Mouse (Mus musculus) erythroid progenitor cell, adult 5-6 weeks (primary cell): Measurements from ENCODE around the gene Noc3l. TPM values are rescaled to one million over a fixed set of nuclear protein-coding genes. Genes with fewer than 3 reads are reported as not detected.
A peak's percentile ranks its signal among the peaks of the same experiment; 100 is the strongest.

Experiments
- ATAC-seq: replicated peaks from 2 replicates; pipeline ENCODE4 v1.8.0; 2016; ENCODE audit warnings: moderate number of reproducible peaks, mild to moderate bottlenecking, moderate TSS enrichment, inconsistent platforms; ENCODE audit not compliant: poor library complexity, low FRiP score, severe bottlenecking
- total RNA-seq, 2 experiments: library from RNA; stranded (forward) in 1 of 2; stranded (reverse) in 1 of 2; fragments of 150-400 nt in 1 of 2; fragments of 186-747, 209-891 nt in 1 of 2; gene quantifications; 2 replicates each; pipeline versions ENCODE4 v1.2.3 to v1.2.4; 2015 to 2017; ENCODE audit warnings: low replicate concordance in 2 of 2

The Noc3l gene
- total RNA-seq (2015; ENCODE audit: low replicate concordance) (4.0 and 8.0 TPM in 2 replicates), total RNA-seq (2017; ENCODE audit: low replicate concordance) (9.1 and 9.2 TPM in 2 replicates)

DNA sequence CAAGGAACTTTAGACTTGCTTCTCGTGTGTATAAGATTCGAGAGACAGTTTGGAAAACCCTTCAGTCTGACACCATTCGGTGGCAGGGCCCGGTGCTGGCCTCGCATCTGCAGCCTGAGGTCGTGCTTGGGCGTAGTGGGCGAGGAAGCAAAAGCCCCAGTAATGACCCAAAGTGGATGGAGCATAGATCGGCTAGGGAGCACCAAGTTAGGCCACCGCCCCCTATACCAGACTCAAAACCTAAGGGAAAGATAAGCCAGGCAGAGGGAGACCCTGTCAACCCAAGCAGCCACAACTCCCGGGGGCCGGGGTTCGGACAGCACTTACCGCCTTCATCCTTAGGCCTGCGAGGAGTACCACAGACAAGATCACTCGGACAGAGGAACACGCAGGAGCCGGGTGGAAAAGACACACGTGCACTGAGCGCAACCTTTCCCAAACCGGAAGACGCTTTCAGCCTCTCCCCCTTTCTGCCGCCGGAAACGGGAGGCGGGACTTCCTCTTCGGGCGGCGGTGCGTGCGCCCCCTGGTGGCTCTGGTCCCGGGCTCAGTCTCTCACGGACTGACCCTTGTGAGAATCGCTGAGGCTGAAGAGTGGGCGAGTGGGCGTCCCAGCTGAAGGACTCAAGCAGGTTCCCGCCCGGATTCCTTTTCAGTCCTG, at the start of gene Noc3l:
Noc3l (minus strand) TSS at position 472 of the 661 bp plus-strand sequence.
- peak; percentile 85 for ATAC-seq

DNA sequence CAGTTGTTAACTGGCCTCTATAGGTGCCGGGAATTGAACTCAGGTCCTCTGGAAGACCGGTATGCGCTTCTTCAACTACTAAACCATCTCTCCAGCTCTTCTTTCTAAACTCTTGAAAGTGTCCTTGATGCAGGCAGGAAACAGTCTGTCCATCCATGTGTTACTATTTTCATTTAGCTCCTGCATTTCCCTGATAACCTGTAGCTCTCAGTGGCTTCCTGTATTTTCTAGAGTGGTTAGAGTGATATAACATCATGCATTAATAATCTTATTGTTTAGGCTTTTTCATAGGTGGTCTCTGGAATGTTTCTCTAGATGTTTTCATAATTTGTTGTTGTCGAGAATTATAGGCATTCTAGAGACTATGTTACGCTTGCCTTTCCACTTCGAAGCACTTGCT, 43.5 kb upstream of the Noc3l start:
- ATAC-seq = no peak

DNA sequence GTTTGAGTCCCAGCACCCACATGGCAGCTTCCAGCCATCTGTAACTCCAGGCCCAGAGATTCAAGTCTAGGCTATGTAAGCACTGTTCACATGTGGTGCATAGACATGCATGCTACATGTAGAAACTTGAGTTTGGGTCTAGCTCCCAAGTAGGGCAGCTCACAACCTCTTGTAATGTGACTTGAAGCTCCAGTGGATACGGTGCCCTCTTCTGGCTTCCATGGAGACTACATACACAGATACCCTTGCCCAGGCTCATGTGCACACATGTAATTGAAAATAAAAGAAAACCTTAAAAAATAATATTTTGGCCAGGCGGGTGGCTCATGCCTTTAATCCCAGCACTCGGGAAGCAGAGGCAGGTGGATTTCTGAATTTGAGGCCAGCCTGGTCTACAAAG, 39.2 kb upstream of the Noc3l start:
- 0 out of 2 replicates have a peak, but pooled peaks have one; percentile 46 for ATAC-seq

DNA sequence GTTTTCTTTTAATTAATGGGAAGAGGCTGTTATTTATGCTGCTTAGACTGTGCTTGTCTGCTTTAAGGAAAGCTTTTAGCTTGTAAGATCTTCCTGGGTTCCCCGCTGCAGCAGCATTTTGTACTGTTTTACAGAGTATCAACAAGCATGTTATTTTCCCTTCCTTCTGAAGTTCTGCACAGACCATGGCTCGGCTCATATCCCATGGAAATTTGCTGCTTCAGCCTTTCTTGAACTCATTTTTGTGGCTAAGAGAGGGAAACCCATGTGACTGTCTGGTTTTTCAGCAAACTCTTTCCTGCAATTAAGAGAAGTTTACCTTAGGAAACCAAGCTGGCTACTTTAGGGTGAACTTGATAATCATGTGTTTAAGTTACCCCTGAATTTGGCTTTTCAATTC, 27.3 kb upstream of the Noc3l start:
- no peak for ATAC-seq

DNA sequence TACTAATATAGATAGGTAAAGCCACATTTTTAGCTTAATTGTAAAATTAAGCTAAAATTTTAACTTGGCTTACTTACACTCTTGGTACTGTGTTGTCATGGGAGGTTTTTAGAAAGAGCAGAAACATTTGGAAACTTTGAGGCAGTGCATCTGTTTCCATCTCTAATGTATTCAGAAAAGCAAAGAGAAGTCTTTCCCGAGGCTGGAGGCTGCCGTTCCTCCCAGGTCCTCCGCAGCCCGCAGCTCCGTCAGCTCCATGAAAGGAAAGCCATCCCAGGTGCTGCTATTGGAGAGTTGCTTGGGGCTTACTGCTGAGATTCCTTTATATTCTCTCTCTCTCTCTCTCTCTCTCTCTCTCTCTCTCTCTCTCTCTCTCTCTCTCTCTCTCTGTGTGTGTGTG, 25.8 kb upstream of the Noc3l start:
- no peak for ATAC-seq

DNA sequence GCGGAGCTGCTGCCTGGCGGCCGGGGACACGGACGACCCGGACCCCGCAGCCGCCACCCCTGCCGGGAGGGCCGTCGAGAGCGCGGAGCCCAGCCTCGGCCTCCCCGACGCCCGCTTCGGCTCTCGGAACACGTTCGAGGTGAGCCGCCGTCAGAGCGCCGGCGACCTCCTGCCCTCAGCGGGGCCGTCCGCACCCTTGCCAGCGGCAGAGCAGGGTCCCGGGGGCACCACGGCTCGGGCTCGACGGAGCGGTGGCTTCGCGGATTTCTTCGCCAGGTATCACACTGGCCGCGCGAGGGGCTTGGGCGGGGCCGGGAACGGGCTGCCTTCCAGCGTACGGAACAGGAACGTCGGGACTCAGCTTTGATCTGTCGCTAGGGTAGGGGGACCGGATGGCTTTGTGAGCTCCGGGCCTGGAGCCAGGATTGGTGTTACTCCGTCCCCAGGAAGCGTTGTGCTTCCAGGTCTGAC, 18.2 kb upstream of the Noc3l start:
- peak; percentile 37 for ATAC-seq

DNA sequence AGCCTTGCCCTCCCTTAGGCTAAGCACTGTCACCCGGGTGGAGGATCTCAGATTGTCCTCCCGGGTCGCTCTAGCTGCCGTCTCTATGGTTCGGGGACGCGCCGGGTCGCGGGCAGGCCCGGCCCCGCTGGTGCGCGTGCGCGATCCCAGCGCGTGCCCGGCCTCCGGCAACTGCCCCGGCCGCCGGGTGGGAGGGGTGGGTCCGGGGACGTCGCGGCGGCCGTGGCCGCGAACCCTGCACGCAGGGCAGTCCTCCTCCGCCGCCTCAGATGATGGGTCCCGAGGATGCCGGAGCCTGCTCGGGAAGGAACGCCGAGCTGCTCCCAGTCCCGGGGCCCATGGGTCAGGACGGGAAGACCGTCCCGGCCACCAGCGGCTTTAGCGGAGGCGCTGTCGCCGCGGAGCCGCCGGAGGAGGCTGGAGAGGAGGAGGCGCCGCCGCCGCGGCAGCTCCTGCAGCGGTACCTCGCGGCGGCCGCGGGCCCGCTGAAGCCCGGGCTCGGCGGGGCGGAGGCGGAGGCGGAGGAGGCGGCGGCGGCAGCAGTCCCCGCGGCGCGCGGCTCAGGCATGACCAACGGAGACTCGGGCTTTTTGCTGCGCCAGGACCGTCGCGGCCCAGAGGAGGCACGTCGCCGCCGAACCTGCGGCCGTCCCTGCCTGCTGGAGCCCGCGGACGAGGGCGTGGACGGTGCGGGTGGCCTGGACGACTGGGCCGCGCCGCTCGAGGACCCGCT, 17.6 kb upstream of the Noc3l start, which contains the start of gene Tbc1d12:
Tbc1d12 (plus strand) TSS at position 142 of the 733 bp plus-strand sequence.
- peak; percentile 92 for ATAC-seq

DNA sequence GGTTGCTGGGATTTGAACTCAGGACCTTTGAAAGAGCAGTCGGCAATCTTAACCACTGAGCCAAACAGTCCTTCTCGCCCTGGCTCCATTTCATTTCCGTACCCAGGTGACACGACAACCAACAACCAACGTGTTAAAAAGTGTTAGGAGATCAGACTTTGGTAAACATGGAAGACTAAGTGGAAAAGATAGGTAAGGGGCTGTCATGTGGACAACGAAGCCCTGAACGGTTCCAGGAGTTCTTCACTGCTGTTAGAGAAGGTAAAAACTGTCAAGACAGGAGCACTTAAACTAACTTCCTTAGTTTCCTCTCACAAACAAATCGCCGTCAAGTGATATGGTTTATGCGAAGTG, 17.0 kb upstream of the Noc3l start:
- ATAC-seq = no peak

DNA sequence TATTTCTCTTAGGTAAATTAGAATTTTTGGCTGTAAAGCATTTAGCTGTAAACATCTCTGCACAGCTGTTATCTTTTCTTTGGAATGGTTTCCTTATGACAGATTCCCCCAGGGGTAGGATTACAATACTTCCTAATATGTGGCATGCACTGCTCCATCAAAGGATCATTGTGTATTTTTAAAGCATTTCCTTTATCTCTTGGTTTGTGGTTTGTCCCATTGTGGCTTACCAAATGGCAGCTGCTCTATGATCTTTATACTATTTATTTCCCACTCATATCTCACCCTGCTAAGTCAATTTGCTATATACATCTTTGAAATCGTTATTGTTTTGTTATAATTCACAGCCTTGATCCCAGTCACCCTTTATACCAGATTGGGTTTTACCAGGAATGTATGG, 14.2 kb upstream of the Noc3l start:
- ATAC-seq = no peak

DNA sequence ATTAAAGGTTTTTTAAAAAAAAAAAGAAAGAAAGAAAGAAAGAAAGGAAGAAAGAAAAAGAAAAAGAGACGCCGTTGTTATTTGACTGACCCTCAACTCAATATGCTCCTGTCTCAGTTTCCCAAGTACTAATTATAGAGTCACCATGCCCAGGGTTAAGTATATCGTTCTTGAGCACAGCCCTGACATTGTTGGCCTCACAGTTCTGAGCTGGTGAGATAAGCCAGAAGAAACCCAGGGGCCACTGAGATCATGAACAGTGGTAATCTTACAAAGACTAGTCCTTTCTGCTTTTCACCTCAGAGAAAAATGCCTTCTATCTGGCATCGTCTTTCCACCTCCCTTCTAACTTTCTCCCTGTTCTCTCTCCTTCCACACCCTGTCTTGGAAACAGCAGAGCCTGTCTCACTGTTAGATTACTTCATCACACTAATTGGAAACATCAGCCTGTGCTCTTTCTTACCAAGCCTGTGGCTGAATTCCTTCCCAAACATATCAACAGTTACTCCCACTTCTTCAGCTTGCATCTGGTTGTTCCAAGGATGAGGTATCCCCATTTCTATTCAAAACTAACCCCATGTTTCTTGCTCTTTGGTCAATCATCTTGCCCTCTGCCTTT, 1.3 kb upstream of the Noc3l start:
- peak; percentile 82 for ATAC-seq

DNA sequence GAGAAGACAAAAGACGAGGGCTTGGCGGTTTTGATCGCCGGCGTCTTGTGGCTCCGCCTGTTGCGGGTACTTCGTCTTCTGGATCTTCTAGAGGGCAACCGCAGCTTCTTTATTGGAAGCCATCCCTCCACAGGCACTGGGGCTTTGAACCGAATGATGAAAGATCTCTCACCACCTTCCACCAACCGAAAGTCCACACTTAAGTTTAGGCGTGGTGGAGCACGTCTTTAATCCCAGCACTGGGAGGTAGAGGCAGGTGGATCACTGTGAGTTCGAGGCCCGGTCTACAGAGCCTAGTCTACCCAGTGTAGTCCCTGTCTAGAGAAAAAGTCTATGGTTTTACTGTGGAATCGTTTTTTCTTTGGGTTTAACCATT, 378 bp upstream of the Noc3l start:
- peak; percentile 40 for ATAC-seq

DNA sequence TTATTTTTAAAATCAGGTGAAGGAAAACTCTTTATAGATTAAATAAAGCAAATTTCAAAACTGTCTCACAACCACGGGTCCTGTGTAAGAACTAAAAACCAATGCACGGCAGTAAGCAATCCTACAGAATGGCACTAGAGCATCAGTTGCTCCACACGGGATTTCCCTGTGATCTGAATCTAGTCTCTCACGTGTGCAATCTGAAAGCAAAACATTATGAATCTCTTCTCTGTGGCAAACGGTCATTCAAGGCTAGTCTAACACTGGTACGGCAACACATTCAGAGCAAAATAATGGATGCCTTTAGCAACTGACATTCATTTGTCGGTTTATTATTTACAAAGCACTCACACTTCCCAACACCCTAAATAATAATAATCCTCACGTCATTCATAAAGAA, 846 bp downstream of the Noc3l start:
- ATAC-seq = no peak

DNA sequence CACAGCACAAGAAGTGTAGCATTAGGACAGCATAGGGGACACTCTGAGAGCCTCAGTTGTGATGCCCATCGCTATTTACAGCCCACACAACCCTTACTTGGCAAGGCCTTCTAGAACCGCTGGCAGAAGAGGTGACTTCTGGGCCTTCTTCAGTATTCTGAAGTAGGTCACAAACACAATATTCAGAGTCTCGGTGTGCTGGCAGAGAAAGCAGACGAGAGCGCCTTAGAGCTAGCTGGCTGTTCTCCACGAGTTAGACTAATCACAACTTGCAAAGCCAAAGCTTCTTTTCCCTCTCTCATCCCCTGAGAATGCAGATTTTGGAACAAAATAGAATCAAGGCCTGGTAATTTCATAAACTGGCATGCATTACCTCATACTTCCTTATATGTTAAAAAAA, 20.2 kb downstream of the Noc3l start:
- ATAC-seq = no peak

DNA sequence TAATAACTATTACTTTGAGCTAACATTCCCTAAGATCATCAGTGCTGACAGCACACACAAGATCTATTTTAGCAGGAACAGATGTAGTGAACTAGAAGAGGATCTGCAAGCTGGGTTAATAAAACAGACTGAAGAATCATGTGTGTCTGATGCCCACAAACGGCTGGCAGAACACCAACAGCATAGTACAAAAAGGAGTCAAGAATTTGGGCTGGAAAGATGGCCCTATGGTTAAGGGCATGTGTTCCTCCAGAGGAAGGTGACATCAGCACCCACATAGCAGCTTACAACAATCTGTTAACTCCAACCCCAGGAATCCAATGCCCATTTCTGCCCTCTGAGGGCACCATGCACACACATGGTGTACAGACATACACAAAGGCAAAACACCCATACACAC, 20.7 kb downstream of the Noc3l start:
- ATAC-seq = no peak

DNA sequence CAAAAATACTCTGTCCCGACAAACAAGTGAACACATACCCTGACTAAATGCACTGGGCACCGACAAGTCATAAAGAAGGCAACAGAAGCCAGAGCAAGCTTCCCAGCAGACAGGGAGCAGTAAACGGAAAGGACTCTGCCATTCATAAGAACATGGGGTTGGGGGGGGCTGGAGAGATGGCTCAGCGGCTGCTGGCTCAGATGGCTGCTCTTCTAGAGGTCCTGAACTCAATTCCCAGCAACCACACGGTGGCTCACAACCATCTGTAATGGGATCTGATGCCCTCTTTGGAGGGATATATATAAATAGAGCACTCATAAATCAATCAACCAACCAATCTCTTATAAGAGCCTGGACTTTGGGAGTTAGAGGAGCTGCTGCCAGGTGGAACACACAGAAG, 22.5 kb downstream of the Noc3l start:
- no peak for ATAC-seq

DNA sequence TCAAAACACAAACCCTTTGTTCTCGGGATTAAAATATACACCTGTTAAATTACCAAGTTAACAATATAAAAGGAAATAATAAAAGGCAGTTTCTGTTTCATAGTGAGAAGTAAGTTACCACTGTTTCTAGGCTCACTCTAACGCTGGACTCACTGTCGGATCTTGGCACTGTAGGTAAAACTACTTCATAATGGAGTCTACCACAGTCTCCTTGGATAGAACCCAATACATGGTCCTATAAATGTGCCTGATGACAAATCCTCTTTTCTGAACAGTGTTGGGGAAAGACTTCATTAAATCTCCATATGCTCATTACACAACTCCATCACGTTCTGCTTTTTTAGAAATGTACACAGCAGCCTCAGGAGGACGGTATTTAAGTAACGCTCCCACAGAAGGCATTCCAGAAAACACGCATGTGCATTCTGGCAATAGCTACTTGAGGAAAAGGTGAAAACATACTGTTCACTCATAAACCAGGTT, 25.4 kb downstream of the Noc3l start:
- no peak for ATAC-seq

DNA sequence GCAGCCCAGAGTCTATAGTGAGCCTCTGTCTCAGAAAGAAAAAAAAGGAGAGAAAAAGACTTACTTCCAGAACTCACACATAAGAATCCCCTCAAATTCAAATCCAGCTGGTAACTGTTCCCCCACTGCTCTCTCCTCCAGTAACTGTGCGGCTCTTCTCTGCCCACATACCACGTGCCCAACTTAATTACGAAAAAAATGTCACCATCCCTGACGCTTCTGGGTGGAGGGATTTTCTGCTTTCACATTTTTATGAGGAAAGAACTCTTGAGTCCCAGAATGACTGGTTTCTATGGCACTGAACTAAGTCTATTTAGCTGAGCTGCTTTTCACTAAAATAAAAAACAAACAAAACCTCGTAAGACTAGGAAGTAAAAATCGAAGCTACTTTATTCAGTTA, 31.3 kb downstream of the Noc3l start:
- ATAC-seq = no peak

DNA sequence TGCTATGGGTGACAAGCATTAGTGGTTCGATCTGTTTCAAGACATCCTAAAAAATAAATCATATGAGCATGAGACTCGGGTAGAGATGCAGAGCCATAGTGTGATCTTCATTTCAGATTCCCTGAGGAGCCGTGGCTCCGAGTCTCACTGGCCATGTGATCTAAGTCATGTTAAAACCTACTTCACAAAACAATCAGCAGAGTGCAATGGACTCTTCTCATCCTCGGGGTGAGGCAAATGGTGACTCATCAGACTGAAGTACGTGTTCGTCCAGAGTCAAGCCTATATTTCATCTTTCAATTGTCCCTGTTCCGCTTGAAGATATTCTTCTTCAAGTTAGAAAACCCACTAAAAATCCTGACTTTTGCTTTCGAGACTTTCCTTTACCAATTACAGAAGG, 35.5 kb downstream of the Noc3l start:
- ATAC-seq = no peak

DNA sequence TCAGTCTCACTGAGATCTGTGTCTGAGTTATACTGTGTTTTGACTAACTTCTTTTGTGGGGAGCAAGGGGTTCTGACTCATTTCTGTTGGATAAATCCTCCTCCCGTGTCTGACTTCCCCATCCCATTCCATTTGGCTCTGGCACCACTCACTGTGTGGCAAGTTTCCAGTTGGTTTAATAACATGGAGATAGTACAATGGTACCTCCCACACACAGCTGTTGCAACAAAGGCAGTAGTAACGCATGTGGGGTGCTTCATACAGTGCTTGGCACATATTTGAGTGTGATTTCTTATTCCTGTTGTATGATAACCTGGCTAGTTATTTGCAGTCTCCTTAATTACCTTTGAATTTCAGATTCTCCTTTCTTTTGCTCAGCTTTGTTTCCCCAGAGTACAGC, 40.2 kb downstream of the Noc3l start:
- no peak for ATAC-seq

DNA sequence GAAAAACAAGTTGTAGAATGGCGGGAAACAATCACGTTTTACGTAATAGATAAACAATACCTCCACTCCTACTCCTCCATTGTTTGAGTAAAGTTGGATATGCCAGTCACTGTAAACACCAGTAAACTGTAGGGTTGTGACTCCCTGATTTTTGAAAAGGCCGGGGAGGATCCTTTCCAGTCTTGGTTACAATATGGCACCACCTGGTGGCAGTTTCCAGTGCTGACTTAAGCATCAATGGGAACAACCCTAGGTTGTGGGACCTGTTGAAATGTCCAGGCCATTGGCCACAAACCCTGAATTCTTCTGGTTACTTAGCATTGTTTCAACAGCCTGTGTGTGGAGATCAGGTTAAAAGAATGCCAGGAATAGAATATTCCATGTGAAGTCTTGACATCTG, 43.5 kb downstream of the Noc3l start:
- ATAC-seq = no peak

DNA sequence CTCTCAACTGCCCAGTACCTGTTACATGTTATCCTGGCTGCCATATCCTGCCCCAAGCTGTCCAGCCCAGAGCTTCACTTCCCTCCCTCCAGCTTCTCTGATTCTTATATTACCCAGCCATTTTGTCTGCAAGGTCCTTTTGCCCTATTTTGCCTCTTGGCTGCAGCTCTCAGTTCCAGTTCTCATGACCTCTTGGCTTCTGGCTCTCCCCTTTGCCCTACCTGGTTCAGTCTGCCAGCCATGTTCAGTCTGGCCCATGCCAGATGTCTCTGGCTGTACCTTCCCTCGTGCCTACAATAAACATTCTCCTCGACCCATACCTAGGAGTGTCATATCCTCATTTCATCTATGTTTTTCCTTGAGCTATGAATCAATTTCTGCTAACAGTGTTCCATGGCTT, 52.7 kb downstream of the Noc3l start:
- ATAC-seq = no peak
